Mouse (Mus musculus) heart, postnatal 10 days (tissue): ENCODE data around the gene Rspry1. TPM values are rescaled to one million over a fixed set of nuclear protein-coding genes. Genes with fewer than 3 reads are reported as not detected.
A peak's percentile ranks its signal among the peaks of the same experiment; 100 is the strongest.

Experiments used
- DNase-seq, 2 experiments: peaks; one replicate each; pipeline ENCODE4 v3.0.0; 2021
- intact Hi-C: fragments of 180-260 bp; cut with DNase I; formaldehyde crosslinking; loops from one replicate; pipeline ENCODE4 v1.15.1; 2025
- total RNA-seq, 2 experiments: library from RNA; stranded (reverse); gene quantifications; 2 replicates each; pipeline ENCODE4 v1.2.3; 2021

Rspry1 gene
- total RNA-seq, 2 experiments from 2014 or later = 14.5 to 16.1 TPM

DNA sequence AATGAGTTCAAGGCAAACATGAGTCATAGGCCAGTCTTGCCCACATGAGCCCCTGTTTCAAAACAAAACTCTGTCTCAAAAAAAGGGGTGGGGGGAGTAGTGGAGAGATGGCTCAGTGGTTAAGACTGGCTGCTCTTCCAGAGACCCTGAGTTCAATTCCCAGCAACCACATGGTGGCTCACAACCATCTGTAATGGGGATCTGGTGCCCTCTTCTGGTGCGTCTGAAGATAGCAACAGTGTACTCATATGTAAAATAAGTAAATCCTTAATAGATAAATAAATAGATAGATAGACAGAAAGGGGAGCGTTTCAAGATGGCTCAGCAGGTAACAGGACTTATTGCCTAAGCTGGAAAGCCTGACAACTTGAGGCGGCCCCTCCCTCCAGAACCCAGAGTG lies 78.7 kb downstream of the Rspry1 start:
- intact Hi-C loops = no loop called here

DNA sequence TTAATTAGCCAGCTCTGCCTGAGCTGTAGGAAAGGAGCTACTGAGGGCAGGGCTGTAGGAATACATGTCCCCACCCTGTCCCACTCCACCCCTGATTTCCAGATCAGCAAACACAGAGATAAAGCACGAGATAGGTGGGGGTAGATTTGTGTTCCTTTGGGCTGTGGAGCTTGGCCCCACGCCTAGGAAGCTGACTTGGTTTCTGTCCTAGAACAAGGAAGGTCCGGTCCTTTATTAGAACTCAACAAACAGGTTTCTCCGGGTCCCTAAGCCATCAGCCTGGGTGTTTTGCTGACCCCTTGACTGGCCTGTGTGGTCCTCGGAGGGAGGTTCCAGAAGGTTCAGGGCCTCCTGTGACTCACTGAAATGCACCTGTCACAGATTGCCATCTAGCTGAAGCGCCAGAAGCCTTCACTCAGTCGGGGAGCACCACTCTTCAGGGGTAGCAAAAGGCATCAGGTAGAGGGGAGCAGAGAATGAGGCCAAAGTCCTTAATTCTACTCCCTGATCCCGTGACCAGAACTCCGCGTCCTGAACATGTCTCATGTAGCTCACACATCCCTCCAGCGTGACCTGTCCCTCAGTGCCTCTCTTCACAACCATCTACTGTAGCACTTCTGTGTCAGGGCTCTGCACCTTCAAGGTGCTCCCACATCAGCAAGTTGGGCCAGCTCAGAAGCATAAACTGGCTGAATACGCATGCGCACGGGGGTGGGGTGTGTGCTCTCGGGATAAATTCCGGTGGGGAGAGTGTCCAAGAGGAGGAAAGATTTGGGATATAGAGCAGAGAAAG lies 81.2 kb downstream of the Rspry1 start:
- DNase-seq = no peak
- intact Hi-C loops = no loop called here

More for the DNA sequence above, 78.7 kb downstream of the Rspry1 start:
- DNase-seq = no peak

DNA sequence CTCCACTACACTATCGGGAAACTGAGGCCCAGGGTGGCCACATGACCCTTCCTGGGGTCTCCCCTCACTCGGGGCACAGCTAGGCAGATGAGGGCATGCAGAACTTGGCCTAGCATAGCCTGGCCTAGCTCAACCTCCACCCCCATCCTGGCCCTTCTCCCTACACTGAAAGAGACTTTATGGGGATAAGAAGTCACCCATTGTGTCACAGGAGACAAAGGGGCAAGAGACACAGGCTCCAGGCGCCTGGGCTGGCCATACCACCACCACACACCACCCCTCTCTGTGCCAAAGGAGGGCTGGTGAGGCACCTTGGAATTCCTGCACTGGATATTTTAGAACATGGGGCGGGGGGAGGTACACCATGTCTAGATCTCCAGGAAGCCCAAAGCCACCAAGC lies 82.5 kb downstream of the Rspry1 start:
- intact Hi-C loops = no loop called here
- no peak for DNase-seq

DNA sequence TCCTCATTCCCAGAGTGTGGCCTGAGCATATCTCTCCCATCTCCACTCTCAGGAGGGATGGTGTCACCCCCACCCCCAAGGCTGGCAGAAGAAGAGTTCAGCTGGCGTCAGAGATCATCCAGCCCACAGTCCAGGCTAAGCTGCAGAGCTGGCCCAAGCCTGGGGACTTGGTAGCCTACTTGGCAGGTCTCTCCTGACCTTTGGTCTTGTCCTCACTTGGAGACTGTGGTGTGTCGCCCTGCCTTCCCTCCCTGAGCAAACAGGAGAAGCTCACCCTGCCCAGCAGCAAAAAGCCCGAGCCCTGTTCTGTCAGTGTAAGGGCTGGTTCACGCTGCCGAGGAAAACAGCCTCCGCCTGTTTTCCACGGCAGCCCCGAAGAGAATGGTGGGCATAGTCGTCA lies 84.2 kb downstream of the Rspry1 start:
- no peak for DNase-seq
- intact Hi-C loops = no loop called here

DNA sequence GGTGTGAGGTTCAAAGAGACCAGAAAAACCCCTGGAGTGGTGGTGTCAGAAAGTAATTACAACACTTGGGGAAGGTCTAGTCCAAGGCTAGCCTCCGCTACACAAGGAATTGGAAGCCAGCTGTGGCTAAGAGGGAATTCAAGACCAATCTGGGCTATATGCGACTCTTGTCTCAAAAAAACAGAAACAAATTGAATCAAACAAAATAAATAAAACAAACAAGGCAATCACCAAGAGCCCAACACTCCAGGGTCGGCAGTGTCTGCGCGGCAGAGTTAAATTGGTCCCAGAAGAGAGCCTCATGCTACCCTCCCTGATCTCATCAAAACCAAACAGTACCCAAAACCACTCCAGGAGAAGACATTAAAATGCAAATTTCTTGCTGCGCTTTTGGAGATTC lies 93.0 kb downstream of the Rspry1 start:
- intact Hi-C loops = no loop called here

DNA sequence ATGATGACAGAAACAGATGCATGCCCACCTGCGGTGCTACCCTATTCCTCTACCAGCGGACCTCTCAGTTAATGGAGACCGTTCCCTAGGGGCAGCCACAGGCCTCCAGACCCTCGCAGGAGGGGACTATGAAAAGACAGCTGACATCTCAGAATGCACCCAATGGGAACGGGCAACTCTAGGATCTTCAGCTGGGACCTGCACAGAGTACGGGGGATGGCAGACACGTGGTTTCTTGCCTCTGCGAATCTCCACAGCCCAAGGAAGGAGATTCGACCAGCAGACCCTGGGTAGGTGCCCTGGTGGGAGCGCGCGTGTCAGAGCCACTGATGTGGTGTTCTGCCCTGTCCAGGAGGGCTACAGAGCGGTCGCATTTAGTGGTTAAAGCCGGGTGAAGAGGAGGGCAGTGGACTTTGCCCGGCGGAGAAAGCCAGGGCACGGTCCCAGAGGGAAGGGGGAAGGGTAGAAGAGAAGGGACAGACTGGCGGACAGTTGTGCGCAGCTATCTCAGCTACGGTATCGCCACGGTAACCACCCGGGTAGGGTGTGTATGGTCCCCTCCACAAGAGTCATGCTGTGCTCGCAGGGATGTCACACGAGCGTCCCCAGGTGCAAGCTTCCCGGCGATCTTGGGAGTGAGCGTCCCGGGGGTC lies 93.7 kb downstream of the Rspry1 start:
- intact Hi-C loops = no loop called here
- DNase-seq = no peak

More for the DNA sequence above, 93.0 kb downstream of the Rspry1 start:
- DNase-seq = no peak

DNA sequence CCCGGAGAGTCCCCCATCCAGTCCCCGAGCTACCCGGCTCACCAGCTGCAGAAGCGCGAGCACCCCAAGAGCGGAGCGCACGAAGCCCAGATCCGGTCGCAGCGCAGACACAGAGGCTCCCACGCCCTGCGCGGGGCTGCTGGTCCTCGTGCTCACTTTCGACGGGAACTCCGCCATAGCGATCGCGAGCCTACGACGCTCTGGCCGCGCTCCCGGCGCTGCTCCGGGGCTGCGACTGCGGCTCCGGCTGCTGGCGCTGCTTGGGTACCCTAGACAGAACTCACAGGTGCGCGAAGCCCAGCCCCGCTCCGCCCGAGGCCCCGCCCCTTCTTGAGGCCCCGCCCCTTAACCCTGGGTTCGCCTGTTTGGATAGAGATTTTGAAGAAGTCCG lies 94.3 kb downstream of the Rspry1 start, which contains the start of gene Pllp:
Pllp (minus strand) TSS at position 285 of the 391 bp plus-strand sequence.
- intact Hi-C loops = no loop called here
- peak in 1 of 2 experiments; percentile 31 for DNase-seq

DNA sequence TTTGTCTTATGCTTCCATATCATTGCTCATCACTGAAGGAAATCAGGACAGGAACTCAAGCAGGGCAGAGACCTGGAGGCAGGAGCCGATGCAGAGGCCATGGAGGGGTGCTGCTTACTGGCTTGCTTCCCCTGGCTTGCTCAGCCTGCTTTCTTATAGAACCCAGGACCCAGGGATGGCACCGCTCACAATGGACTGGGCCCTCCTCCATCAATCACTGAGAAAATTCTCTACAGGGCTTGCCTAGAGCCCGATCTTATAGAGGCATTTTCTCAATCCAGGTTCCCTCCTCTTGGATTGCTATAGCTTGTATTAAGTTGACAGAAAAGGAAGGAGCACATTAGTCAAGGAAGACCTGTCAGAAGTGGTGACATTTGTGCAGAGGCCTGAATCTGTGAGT lies 94.8 kb downstream of the Rspry1 start:
- intact Hi-C loops = no loop called here
- DNase-seq = no peak

DNA sequence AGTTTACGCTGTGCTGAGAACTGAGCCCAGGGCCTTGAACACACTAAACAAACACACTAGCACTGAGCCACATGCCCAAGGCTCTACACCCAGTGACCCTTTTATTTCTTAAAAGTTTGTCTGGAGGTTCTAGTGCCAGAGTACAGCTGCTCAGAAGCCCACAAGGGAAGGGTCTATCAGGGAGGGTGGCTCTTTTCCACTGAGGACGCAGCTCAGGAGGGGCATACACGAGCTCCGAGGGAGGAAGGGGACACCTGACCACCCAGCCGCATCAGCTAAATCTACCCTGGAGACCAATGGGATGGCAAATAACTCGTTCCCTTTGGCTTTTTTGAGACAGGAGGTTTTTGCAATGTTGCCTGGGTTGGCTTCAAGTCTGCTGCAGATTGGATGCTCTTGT lies 96.2 kb downstream of the Rspry1 start:
- no peak for DNase-seq
- intact Hi-C loops = no loop called here

DNA sequence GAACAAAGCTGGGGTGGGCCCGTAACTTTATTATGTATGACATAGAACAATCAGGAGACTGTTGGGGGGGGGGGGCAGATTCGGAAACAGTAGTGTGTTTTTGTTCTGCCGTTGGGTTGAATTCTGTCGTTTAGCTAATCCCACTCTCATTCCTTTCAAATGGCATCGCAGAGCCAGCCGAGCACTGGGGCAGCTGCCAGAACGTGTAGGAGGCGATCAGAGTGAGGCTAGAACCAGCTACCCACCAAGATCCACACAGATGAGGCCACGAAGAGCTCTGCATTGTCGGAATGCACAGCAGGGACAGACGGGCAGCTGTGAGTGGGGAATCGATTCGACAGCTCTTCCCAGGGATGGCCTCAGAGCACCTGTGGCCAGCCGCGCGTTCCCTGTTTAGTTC lies 97.6 kb downstream of the Rspry1 start:
- intact Hi-C loops = no loop called here
- DNase-seq = no peak

DNA sequence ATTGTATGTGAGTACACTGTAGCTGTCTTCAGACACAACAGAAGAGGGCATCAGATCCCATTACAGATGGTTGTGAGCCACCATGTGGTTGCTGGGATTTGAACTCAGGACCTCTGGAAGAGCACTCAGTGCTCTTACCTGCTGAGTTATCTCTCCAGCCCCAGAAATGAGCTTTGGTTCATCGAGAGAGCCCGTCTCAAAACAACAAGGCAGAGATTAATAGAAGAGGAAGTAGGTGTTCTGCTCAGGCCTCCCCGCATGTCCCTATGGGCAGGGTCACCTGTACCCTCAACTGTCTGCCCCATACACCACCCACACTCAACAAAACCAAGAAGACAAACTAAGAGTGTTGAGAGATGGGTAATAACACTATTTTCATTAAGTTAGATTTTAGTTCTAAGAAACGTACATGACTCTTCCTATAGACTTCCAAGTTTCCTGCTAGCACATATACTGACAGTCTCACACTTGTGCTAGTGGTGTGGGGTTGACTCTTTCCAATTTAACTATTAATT lies 98.7 kb downstream of the Rspry1 start:
- intact Hi-C loops = loop anchor here (5.0 kb wide), 2 partner anchors 33 to 168 kb away; partner anchors contain the start of genes Arl2bp and Cpne2
- DNase-seq = no peak

DNA sequence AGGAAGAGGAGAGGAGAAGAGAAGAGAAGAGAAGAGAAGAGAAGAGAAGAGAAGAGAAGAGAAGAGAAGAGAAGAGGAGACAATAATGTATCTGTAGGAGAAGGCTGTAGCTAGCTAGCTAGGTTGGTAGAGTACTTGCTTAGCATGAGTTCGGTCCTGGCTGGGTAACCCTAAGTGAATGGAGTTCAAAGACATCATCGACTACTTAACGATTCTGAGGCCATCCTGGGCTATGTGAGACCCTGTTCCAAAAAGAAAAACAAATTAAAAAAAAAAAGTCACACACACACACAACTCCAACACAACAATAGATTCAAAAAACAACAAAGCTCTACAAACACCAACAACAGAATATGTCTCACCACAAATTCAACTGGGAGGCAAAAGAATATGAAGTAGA lies 100.4 kb downstream of the Rspry1 start:
- no peak for DNase-seq

DNA sequence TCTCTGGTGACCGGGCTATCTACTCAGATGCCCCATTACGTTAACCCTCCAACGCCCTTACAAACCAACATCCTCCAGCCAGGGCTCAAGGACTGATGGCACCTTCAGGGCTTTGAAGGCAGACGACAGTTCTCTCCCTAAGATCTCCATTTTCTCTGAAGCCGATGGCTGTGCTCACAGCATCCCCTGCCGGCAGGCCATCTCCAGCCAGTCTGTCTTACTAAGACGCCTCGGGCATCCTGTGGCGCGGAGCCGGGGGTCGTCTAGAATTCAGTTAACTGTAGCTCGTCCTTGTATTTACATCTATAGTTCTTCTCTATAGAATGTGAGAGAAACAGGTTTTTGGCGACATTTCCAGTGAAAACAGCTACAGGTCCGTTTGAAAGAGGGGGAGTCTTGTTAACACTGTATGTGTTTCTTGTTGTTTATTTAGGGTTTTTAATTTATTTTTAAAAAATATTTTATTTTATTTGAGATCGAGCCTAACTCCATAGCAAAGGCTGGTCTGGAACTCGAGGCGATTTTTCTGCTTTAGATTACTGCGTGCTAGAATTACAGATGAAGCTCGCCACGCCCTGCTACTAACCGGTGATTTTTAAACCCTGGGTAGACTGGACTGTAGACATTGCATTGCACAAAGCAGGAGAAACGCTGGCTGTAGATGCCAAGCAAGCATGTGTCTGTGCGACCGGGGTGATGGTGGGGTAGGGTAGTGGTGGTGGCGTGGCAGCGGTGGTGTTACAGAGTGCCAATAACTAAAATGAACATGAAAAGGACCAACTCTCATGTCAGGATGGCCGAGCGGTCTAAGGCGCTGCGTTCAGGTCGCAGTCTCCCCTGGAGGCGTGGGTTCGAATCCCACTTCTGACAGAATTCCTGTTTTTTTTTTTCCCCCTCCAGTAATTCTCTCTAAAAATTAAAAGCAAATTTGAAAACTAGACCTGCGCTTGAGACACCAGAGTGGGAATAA lies 101.4 kb downstream of the Rspry1 start:
- intact Hi-C loops = loop anchor here (1.0 to 5.0 kb wide), 4 partner anchors 36 to 211 kb away; partner anchors contain the start of genes Arl2bp and Cpne2
- DNase-seq = peak; percentile 84

More for the DNA sequence above, 100.4 kb downstream of the Rspry1 start:
- intact Hi-C loops = loop anchor here (1.0 to 5.0 kb wide), 4 partner anchors 35 to 210 kb away; partner anchors contain the start of genes Arl2bp and Cpne2

DNA sequence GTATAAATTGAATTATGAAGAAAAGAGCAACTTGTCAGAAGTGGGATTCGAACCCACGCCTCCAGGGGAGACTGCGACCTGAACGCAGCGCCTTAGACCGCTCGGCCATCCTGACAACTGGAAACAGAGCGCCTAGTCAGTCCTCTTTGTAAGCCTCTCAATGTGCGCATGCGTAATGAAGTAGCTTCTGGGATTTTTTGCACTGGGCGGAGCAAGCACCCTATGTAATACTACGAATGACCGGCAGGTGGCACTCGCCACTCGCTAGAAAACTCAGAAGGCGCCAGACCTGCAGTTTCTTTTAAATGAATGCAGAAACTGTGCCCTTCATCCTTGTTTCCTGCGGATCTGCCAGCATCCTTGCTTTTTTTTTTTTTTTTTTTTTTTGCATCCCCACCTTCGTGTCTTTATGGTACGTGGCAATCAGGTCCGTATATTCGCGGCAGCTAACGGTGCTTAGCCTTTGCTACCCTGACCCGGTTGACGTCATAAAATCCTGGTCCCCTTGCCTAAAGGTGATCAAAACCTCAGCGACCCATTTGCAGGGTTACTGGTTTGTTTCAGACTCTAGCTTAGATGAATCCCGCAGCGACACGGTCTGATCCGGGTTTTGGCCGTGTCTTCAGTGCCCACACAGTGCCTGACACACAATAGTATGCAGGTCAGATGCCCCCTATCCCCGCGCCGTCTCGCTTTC lies 102.4 kb downstream of the Rspry1 start:
- peak; percentile 98 to 99 for DNase-seq
- intact Hi-C loops = loop anchor here (1.0 to 5.0 kb wide), 4 partner anchors 37 to 172 kb away; partner anchors contain the start of genes Arl2bp and Cpne2

DNA sequence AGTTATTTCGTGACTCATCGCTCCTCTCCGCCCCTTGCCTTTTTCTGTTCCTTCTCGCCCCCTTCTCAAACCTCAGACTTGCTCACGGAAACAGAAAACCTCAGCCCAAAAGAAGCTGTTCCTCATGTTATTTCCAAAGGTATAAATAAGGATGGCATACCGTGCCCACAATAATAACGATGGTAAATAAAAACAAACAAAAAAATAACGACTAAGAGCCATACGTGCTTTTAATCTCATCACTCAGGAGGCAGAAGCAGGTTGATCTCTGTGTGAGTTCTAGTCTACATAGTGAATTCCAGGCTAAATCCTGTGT lies 102.9 kb downstream of the Rspry1 start:
- no peak for DNase-seq
- intact Hi-C loops = loop anchor here (1.0 to 5.0 kb wide), 3 partner anchors 37 to 172 kb away; partner anchors contain the start of genes Arl2bp and Cpne2

DNA sequence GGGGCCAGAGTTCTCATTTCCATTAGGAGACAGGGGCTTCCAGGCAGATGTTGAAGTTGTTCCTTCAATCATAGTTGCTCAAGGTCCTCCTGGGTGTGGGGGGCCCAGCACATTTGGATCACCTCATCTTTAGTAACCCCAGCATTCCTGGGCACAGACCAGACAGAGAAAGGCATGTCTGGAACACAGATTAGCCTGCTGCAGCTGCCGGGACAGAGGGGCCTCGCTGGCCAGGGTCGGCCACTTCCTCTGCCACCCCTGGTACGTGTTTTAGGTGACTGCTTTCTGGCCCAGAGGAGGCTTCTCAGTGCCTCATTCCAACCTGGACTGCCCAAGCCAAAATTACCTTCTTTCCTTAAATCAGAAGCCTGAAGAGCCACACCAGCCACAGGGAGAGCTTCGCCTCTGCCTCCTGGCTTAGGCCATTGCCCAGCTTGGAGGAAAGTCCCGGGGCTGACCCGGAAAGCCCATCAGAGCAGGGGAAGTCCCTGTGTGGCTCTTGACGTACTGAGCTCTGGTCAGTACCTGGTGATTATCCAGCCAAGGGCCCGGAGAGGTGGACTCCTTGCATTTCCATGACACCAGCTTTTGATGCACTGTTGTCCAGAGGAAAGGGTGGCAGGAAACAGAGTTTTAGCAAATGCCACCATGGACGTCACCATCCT lies 104.0 kb downstream of the Rspry1 start:
- intact Hi-C loops = loop anchor here (5.0 kb wide), 1 partner anchor 207 kb away; no protein-coding TSS in a partner anchor

DNA sequence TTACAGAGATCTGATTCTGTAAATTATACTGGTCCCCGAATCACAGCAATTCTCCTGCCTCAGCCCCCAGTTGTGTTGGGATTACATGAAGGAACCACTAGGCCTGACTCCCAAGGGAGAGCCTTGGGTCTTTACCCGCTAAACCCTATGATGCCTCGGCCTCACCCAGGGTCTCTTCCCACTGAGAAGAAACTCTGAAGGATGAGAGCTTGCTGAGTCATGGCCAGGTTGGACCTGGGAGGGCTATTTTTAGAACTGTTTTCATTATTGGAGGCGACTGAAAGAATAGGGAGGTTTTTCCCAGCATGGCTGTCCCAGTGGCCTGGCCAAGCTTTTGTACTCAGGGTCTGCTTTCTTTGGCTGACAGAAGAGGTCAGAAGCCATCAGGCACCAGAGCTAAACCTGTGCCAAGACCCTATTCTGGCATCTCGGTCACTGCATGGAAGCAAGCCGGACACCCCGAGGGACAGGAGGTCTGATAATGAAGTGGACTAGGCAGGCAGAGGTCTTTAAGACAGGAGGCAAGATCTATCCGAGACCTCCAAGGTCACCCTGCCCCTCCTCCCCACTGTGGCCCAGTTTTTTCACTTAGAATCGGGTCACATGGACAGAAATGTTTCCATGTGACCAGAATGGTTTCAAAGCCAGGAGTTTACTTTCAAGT lies 105.1 kb downstream of the Rspry1 start:
- intact Hi-C loops = loop anchor here (5.0 kb wide), 1 partner anchor 205 kb away; no protein-coding TSS in a partner anchor
- peak; percentile 24 to 33 for DNase-seq

More for the DNA sequence above, 104.0 kb downstream of the Rspry1 start:
- no peak for DNase-seq
